Mouse (Mus musculus) heart, postnatal 10 days (tissue): Measurements from ENCODE around the gene Gprc5c. TPM values are rescaled to one million over a fixed set of nuclear protein-coding genes. Genes with fewer than 3 reads are reported as not detected.
A peak's percentile ranks its signal among the peaks of the same experiment; 100 is the strongest.
"Not testable (repeated sequence)": the region's sequence is repeated elsewhere in the genome, so short reads cannot be mapped to it uniquely, and the experiment has no call there.

Experiments
- DNase-seq, 2 experiments: peaks; one replicate each; pipeline ENCODE4 v3.0.0; 2021
- intact Hi-C: fragments of 180-260 bp; cut with DNase I; formaldehyde crosslinking; loops from one replicate; pipeline ENCODE4 v1.15.1; 2025
- total RNA-seq, 2 experiments: library from RNA; stranded (reverse); gene quantifications; 2 replicates each; pipeline ENCODE4 v1.2.3; 2021

Gprc5c gene
- total RNA-seq, 2 experiments from 2014 or later: 12.9 to 18.1 TPM

GRCm38 (mm10) chr11:114890542-114890941, 39.6 kb downstream of the Gprc5c start:
- DNase-seq: no peak
- intact Hi-C loops: no loop called here

GRCm38 (mm10) chr11:114896085-114896484, 45.1 kb downstream of the Gprc5c start:
- intact Hi-C loops: no loop called here

GRCm38 (mm10) chr11:114898026-114898425, 47.1 kb downstream of the Gprc5c start:
- DNase-seq: peak in 1 of 2 experiments; percentile 36
- intact Hi-C loops: no loop called here

More at GRCm38 (mm10) chr11:114896085-114896484, 45.1 kb downstream of the Gprc5c start:
- DNase-seq: no peak

- intact Hi-C loops: no loop called here
- DNase-seq: no peak
These were observed 52.3 kb downstream of the Gprc5c start for GRCm38 (mm10) chr11:114903224-114903623.

- intact Hi-C loops: no loop called here
- no peak for DNase-seq
These were observed 56.6 kb downstream of the Gprc5c start for GRCm38 (mm10) chr11:114907567-114907966.

- intact Hi-C loops: no loop called here
- DNase-seq: no peak
These were observed 57.1 kb downstream of the Gprc5c start for GRCm38 (mm10) chr11:114908086-114908485.

GRCm38 (mm10) chr11:114909538-114909937, 58.6 kb downstream of the Gprc5c start:
- DNase-seq, intact Hi-C loops: not testable (repeated sequence)

GRCm38 (mm10) chr11:114912847-114913246, 61.9 kb downstream of the Gprc5c start:
- intact Hi-C loops: loop anchor here (1.0 to 10.0 kb wide), 4 partner anchors 33 to 238 kb away; partner anchors contain the start of gene Ttyh2
- DNase-seq: peak; percentile 81 to 89

GRCm38 (mm10) chr11:114914978-114915377, 64.0 kb downstream of the Gprc5c start:
- peak in 1 of 2 experiments; percentile 24 for DNase-seq
- intact Hi-C loops: loop anchor here (10.0 kb wide), 1 partner anchor 240 kb away; the partner anchor contains the start of gene Ttyh2

- intact Hi-C loops: loop anchor here (10.0 kb wide), 1 partner anchor 242 kb away; the partner anchor contains the start of gene Ttyh2
- no peak for DNase-seq
These were observed 66.2 kb downstream of the Gprc5c start for GRCm38 (mm10) chr11:114917120-114917519.

Other genes starting within 250 kb of the Gprc5c start
- 100 to 1,000 TPM; 771 to 825 TPM for gene Rpl38, start 182.6 kb upstream of the Gprc5c start, total RNA-seq
- gene Ttyh2, start 175.7 kb upstream of the Gprc5c start, total RNA-seq: 10 to 100 TPM; 25.2 to 26.3 TPM
- under 1 TPM; 0.55 to 0.57 TPM for gene Dnaic2, start 123.7 kb upstream of the Gprc5c start, total RNA-seq
- gene Kif19a, start 85.8 kb upstream of the Gprc5c start, total RNA-seq: under 1 TPM; 0.24 to 0.47 TPM
- gene Btbd17, start 55.2 kb upstream of the Gprc5c start, total RNA-seq: under 1 TPM in 1 of 2 experiments, not detected in 1; 0.32 TPM
- not detected for gene Gpr142, start 52.2 kb upstream of the Gprc5c start, total RNA-seq
- gene Cd300a, start 38.9 kb downstream of the Gprc5c start, total RNA-seq: under 1 TPM; 0.96 to 0.99 TPM
- under 1 TPM; 0.19 to 0.77 TPM for gene Cd300lb, start 83.2 kb downstream of the Gprc5c start, total RNA-seq
- gene Cd300c, start 118.0 kb downstream of the Gprc5c start, total RNA-seq: not detected
- gene Cd300ld, start 138.8 kb downstream of the Gprc5c start, total RNA-seq: under 1 TPM; 0.41 to 0.84 TPM
- gene Cd300c2, start 150.7 kb downstream of the Gprc5c start, total RNA-seq: 1 to 10 TPM; 1.7 to 2.1 TPM
- not detected for gene Cd300ld2, start 165.0 kb downstream of the Gprc5c start, total RNA-seq
- gene Cd300ld4, start 175.9 kb downstream of the Gprc5c start, total RNA-seq: not detected
- gene Cd300ld5, start 186.6 kb downstream of the Gprc5c start, total RNA-seq: 1 to 10 TPM; 3.9 to 5.0 TPM
- 1 to 10 TPM; 1.2 to 2.9 TPM for gene Cd300ld3, start 197.3 kb downstream of the Gprc5c start, total RNA-seq
- under 1 TPM; 0.29 to 0.35 TPM for gene Cd300e, start 211.0 kb downstream of the Gprc5c start, total RNA-seq
- 1 to 10 TPM; 1.4 to 1.6 TPM for gene Rab37, start 240.3 kb downstream of the Gprc5c start, total RNA-seq